Mouse (Mus musculus) lung, embryonic 16.5 days (tissue): ENCODE results near the gene Zfp382. TPM values are rescaled to one million over a fixed set of nuclear protein-coding genes. Genes with fewer than 3 reads are reported as not detected.

Source experiments
- ATAC-seq: fragments of 200-750 bp; cut with Nextera tagmentation; 2 replicates; pipeline ENCODE4 v1.8.0; 2017; ENCODE audit warnings: low read depth, mild to moderate bottlenecking, moderate library complexity
- H3K27ac ChIP-seq: fragments of 300-500 bp; sonication (generic); 2 replicates; pipeline ENCODE4 v1.5.1; 2014; ENCODE audit warnings: mild to moderate bottlenecking, control low read depth, low read length
- H3K27me3 ChIP-seq: fragments of 300-500 bp; sonication (generic); 2 replicates; pipeline ENCODE4 v1.6.1; 2014; ENCODE audit warnings: low read depth, low read length, mixed read lengths; ENCODE audit not compliant: control insufficient read depth, insufficient read depth
- H3K36me3 ChIP-seq: fragments of 300-500 bp; sonication (generic); 2 replicates; pipeline ENCODE4 v1.6.1; 2014; ENCODE audit warnings: low read length; ENCODE audit not compliant: control insufficient read depth, insufficient read depth
- H3K4me1 ChIP-seq: fragments of 300-500 bp; sonication (generic); replicated peaks from 2 replicates; pipeline ENCODE4 v1.6.1; 2014; ENCODE audit warnings: low read length, mixed read lengths; ENCODE audit not compliant: control insufficient read depth, insufficient read depth
- H3K4me2 ChIP-seq: fragments of 300-500 bp; sonication (generic); 2 replicates; pipeline ENCODE4 v1.6.1; 2014; ENCODE audit warnings: low read depth, low read length, control low read depth
- H3K4me3 ChIP-seq: fragments of 300-500 bp; sonication (generic); 2 replicates; pipeline ENCODE4 v1.5.1; 2014; ENCODE audit warnings: mild to moderate bottlenecking, low read length, control low read depth
- H3K9ac ChIP-seq: fragments of 300-500 bp; sonication (generic); 2 replicates; pipeline ENCODE4 v1.6.1; 2014; ENCODE audit warnings: low read length, control low read depth
- H3K9me3 ChIP-seq: fragments of 300-500 bp; sonication (generic); 2 replicates; pipeline ENCODE4 v1.6.1; 2016; ENCODE audit warnings: low read length; ENCODE audit not compliant: control insufficient read depth
- WGBS: fragments of 180-500 bp; shearing (Covaris S2); extraction: QIAGEN DNeasy Blood & Tissue Kit; methylation state at CpG from one replicate; pipeline ENCODE4 v1.1.7; 2014; 5-methylcytosine and 5-hydroxymethylcytosine counted together
- polyA plus RNA-seq: library from polyadenylated mRNA; unstranded; fragments of >200 nt; fragmentation: Nextera tagmentation; extraction: Ambion mirVana; gene quantifications from 2 replicates; pipeline ENCODE4 v1.2.1, GENCODE M21; 2015

The Zfp382 gene
- polyA plus RNA-seq = 11.6 and 14.3 TPM in 2 replicates

DNA sequence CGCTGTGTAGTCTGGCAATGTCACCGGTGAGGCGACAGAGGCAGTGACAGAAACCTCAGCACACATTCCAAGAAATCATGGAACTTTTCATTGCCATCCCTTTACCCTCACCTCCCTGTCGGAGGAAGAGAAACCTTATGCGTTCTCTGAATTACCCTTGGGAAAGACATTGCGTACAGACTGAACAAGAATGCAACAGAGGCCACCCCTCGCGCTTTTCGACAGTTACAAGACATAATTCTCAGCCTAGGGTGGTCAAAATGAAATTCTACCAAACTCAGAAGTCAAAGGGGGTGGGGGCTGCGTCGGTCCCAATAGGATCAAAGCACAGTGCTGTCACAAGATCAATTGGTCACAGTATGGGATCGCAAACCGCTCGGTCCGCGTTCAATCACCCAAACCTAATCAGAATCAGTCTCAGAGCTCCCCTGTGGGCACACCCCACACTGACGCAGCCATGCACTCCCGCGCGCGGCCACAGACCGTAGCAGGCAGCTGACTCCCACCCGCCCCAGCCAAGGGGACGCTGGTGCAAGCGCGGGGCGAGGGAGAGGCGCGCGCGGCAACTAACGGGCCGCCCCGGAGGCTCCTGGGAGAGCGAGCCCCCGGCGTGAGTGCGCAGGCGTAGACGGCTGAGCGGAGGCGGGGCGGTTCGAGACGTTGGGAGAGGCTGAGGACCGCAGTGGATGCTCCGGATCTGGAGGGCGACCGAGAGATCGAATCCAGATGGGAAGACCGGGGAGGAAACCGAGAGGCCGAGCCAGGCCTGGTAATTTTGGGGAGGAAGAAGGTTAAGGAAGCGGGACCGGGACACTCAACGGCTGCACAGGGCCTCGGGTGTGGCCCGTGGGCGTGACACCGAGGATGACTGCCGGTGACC lies at the start of gene Zfp382:
Gene Zfp382 (plus strand): TSS at position 635 of the 880 bp plus-strand sequence.
- Histone ChIP-seq H3K27me3 (no peaks in the 10 kb centered on the region), H3K9ac (peak within 1 kb of the TSS; percentile 74)

DNA sequence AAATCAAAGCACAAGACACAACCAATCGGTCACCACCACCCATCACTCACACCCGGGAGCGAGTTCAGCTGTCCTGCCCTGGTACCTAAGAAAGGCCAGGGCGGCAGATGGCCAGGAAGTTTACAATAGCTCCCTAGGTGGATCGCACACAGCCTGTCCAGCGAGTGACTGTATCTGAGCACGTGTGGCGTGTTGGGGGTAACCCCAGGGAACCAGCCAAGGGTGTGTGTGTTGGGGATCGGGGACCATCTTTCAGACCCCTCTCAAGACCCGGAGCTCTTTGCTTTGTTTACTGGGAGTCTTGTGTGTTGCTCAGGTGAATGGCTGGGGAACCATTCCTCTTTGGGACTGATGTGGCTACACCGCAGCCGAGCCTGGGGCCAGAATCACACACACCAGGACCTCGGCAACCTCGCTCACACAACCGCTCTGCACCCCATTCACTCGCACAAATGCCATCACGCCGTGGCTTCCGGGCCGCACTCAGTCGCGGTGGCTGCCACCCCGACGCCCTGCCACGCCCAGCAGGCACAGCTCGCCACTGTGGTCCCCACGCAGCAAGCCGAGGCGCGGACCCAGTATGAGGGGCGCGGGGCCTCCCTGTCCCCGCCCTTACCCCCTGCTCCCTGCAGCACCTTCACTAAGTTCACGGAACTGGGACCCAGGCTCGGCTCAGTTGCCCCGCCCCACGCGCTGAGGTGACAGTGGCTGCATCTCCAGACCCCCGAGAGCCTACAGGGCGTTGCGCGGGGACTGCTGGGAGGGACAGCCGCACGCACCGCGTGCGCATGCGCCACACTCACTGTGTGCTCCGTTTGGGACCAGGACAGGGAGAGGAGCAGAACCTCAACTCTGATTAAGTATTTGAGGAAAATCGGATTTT lies 49.4 kb upstream of the Zfp382 start, which contains the start of gene Zfp82:
Gene Zfp82 (minus strand): TSS at position 755 of the 883 bp plus-strand sequence.
- under 1% methylated on average over 50 of the region's 50 CpGs for WGBS
- H3K27me3 ChIP-seq = no peaks in the 10 kb centered on the region
- H3K27ac ChIP-seq = peak within 1 kb of the TSS; percentile 55; the same call in 1 of the 2 replicates
- H3K9ac ChIP-seq = peak within 1 kb of the TSS; percentile 84
- 0 out of 2 replicates have a peak, but pooled peaks cover 3% of the 10 kb centered on the region for H3K36me3 ChIP-seq
- peak within 1 kb of the TSS; percentile 86 for H3K4me2 ChIP-seq
- H3K4me1 ChIP-seq = no peaks in the 10 kb centered on the region
- H3K9me3 ChIP-seq = no peaks in the 10 kb centered on the region
- peak; percentile 91 for ATAC-seq
- peak within 1 kb of the TSS; percentile 91 for H3K4me3 ChIP-seq

More for the DNA sequence above, at the start of gene Zfp382:
- H3K36me3 ChIP-seq = no peaks in the 10 kb centered on the region
- H3K4me1 ChIP-seq = peaks cover 6% of the 10 kb centered on the region
- peak within 1 kb of the TSS; percentile 72 for H3K4me2 ChIP-seq
- peak within 1 kb of the TSS; percentile 68 for H3K4me3 ChIP-seq
- under 1% methylated on average over 61 of the region's 61 CpGs for WGBS
- peak within 1 kb of the TSS; percentile 43 for H3K27ac ChIP-seq
- peak; percentile 98 for ATAC-seq
- H3K9me3 ChIP-seq = no peaks in the 10 kb centered on the region

DNA sequence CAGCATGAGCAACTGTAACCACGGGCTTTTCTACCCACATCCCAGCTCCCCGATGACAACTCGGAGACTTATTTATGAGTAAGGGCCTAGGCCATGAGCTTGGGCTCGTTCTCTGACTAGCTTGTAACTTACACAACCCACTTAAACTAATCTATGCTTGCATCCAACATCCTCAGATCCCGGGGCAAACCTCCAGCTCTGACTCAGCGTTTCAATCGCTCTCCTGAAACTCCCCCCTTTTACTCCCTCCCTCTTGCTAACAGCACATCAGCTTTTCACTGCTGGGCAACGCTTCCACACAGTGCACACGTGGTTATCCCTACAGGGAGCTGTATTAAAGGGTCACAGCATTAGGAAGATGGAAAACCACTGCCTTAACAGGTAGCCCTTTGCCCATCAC lies 35.2 kb upstream of the Zfp382 start:
- H3K27ac ChIP-seq = no peak overlapping the region
- no peak overlapping the region for H3K4me3 ChIP-seq
- peaks cover 12% of the 10 kb centered on the region for H3K36me3 ChIP-seq
- H3K9me3 ChIP-seq = no peaks in the 10 kb centered on the region
- H3K9ac ChIP-seq = no peak overlapping the region
- peaks cover 11% of the 10 kb centered on the region for H3K4me1 ChIP-seq
- H3K27me3 ChIP-seq = no peaks in the 10 kb centered on the region
- no peak overlapping the region for H3K4me2 ChIP-seq
- ATAC-seq = no peak
- WGBS = 88% methylated on average over 9 of the region's 9 CpGs

DNA sequence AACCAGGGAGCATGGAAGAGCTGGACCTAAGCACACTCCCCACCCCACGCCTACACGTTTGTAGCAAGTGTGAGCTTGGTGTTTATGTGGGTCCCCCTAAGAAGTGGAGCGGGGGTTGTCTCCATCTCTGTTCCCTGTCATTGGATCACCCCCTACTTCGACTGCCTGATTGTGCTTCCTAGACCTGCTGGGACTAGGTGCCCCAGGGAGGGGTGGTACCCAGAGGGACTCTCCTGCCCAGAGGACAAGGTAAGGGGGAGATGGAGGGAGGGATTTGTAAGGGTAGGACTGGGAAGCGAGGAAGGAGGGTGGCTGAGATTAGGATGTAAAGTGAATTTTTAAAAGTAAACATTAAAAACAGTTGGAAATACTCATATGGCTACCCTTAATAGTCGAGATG lies 32.3 kb upstream of the Zfp382 start:
- Histone ChIP-seq H3K4me3 (peak overlapping the region; percentile 74), H3K4me2 (peak overlapping the region; percentile 65), H3K27me3 (no peaks in the 10 kb centered on the region), H3K36me3 (peaks cover 10% of the 10 kb centered on the region), H3K4me1 (peaks cover 15% of the 10 kb centered on the region), H3K27ac (no peak overlapping the region), H3K9me3 (no peaks in the 10 kb centered on the region), H3K9ac (peak overlapping the region; percentile 80)
- WGBS = 15% methylated on average over 6 of the region's 6 CpGs
- ATAC-seq = no peak

DNA sequence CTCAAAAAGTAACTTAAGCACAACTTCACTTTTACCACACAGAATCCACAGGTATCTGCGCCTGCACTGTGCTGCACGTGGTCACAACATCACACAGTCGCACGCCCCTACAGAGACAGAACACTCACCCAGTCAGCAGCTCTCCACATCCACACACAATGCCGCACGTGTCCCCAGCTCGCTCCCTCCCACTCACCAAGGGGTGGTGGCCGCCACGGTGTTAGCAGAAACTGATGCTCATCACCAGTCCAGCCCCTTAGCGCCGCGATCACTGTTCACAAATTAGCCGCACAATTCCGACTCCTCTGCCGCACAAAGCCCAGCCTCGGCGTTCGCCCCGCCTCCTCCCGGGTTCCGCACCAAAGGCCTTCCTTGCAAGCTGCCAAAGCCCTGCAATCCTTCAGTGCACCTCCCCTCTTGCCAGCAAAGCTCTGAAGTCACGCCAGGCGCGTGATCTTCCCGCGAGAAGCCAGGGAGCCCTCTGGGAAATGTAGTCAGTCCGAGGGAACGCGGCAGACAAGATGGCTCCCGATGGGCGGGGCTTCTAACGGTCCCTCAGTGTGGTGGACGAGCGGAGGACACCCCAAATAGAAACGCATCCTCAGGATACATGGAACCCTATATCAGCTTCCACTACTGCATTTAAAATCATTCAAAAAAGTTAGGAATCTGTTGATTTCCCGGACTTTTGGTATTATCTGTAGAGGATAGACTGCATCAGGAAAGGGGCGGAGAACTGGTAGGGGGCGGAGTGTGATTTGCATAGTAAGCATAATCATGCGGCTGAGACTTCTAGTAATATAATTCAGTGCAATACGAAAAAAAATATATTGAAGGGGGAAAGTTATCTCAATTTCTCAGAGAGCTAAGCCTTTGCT lies 31.4 kb upstream of the Zfp382 start, which contains the start of the genes Gm26920 and Zfp566:
Gene Gm26920 (minus strand): TSS at position 319 of the 878 bp plus-strand sequence.
Gene Zfp566 (minus strand): TSS at position 436 of the 878 bp plus-strand sequence.
- peak within 1 kb of the TSS; percentile 58 for H3K27ac ChIP-seq
- peak within 1 kb of the TSS; percentile 65 for H3K4me2 ChIP-seq
- peak within 1 kb of the TSS; percentile 80 for H3K9ac ChIP-seq
- H3K4me3 ChIP-seq = peak within 1 kb of the TSS; percentile 74
- WGBS = under 1% methylated on average over 40 of the region's 40 CpGs
- peak; percentile 92 for ATAC-seq
- H3K4me1 ChIP-seq = peaks cover 15% of the 10 kb centered on the region
- H3K36me3 ChIP-seq = peaks cover 5% of the 10 kb centered on the region
- no peaks in the 10 kb centered on the region for H3K27me3 ChIP-seq
- H3K9me3 ChIP-seq = no peaks in the 10 kb centered on the region

DNA sequence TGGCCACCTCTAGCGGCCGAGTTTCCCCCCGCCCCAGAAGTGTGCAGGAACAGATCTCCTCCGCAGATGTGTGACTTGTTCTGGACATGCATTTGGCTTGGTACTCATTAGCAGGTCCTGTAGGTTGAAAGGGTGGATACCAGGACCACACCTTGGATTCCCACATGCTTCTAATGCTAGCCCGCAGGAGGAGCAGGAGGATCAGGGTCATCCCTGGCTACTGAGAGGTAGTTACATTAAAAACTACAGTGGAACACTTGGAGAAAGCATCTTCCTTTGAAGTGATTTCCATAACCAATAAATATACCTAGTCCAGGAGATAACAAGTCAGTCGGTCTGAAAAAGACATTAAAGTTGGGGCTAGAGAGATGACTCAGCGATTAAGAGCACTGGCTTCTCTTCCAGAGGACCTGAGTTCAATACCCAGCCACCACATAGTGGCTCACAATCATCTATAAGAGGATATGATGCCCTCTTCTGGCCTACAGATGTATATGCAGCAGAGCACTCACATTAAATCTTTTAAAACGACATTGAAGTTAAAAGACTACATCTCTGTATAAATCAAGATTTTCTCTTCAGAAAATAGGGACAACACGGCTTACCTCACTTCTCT lies 30.7 kb upstream of the Zfp382 start:
- ATAC-seq = peak; percentile 1; the same call in 1 of the 2 replicates

DNA sequence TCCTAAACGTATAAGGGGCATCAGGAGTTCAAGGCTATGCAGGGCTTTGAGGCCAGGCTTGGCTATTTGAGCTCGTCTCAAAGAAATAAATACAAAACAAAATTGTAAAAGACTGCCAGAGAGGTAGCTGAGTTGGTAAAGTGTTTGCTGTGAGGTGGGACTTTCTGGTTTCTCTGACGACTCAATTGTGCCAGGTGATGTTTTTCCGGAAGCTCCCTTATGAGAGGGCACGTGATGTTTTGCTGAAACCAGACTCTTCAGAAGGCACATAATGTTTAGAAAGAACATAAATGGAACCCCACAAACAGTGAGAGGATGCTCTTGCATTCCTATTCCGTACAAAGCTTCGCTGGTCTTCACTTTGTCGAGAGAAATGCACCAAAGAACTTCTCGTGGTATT lies 29.1 kb upstream of the Zfp382 start:
- Histone ChIP-seq H3K4me1 (peaks cover 22% of the 10 kb centered on the region), H3K9me3 (no peaks in the 10 kb centered on the region), H3K4me2 (no peak overlapping the region), H3K4me3 (no peak overlapping the region), H3K36me3 (0 out of 2 replicates have a peak, but pooled peaks cover 2% of the 10 kb centered on the region), H3K27ac (no peak overlapping the region), H3K9ac (no peak overlapping the region), H3K27me3 (no peaks in the 10 kb centered on the region)
- WGBS = 73% methylated on average over 9 of the region's 9 CpGs
- ATAC-seq = no peak

More for the DNA sequence above, 30.7 kb upstream of the Zfp382 start:
- Histone ChIP-seq H3K4me2 (peak overlapping the region; percentile 65), H3K27ac (peak overlapping the region; percentile 58), H3K4me3 (peak overlapping the region; percentile 74), H3K27me3 (no peaks in the 10 kb centered on the region), H3K36me3 (0 out of 2 replicates have a peak, but pooled peaks cover 1% of the 10 kb centered on the region), H3K9ac (peak overlapping the region; percentile 55), H3K9me3 (no peaks in the 10 kb centered on the region), H3K4me1 (peaks cover 17% of the 10 kb centered on the region)
- 7% methylated on average over 9 of the region's 9 CpGs for WGBS

DNA sequence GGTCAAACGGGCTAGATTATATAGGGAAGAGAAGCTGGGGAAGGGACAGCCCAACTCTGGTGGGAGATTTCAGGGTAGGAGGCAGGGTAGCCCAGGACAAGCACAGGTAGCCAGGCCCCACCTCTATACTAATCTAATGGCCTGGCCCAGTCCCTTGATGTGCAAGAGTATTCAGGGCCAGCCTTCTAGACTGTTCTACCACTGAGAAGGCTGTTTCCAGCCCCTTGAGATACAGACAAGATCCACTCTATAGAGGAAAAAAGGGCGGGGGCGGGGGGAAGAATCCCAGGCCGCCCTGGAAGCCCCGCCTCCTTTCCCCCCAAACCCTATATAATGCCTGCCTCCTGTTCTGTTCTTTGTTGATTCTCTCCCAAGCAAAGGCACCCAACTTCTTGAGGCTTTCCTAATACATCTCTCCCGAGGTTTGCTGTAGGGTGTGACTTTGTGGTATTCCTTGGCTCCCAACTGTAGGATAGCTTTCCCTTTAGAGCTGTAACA lies 27.8 kb upstream of the Zfp382 start:
- H3K4me3 ChIP-seq = peak overlapping the region; percentile 84
- no peaks in the 10 kb centered on the region for H3K27me3 ChIP-seq
- ATAC-seq = no peak
- H3K9ac ChIP-seq = peak overlapping the region; percentile 51
- WGBS = 71% methylated on average over 6 of the region's 6 CpGs
- no peaks in the 10 kb centered on the region for H3K9me3 ChIP-seq
- peak overlapping the region; percentile 61 for H3K4me2 ChIP-seq
- H3K36me3 ChIP-seq = 0 out of 2 replicates have a peak, but pooled peaks cover 2% of the 10 kb centered on the region
- peaks cover 19% of the 10 kb centered on the region for H3K4me1 ChIP-seq
- no peak overlapping the region for H3K27ac ChIP-seq
